Mouse (Mus musculus) brown adipose tissue, adult 24 weeks (tissue): Measurements from ENCODE around the gene Limch1. TPM values are rescaled to one million over a fixed set of nuclear protein-coding genes. Genes with fewer than 3 reads are reported as not detected.

Source experiments
- H3K27ac ChIP-seq: fragments of 200-500 bp; replicated peaks from 2 replicates; pipeline ENCODE4 v1.5.1; 2012; ENCODE audit warnings: low read depth, mild to moderate bottlenecking, low read length
- H3K4me1 ChIP-seq: fragments of 200-500 bp; 2 replicates; pipeline ENCODE4 v1.6.1; 2012; ENCODE audit warnings: low read length, mixed read lengths; ENCODE audit not compliant: control insufficient read depth, insufficient read depth, insufficient read length
- H3K4me3 ChIP-seq: fragments of 200-500 bp; 2 replicates; pipeline ENCODE4 v1.5.1; 2012; ENCODE audit warnings: low read depth, mild to moderate bottlenecking, low read length, moderate library complexity; ENCODE audit not compliant: insufficient read depth
- polyA plus RNA-seq: library from polyadenylated mRNA; stranded (reverse); fragments of >200 nt; gene quantifications from 2 replicates; pipeline ENCODE4 v1.2.4, GENCODE M21; 2012; ENCODE audit not compliant: missing spikeins, insufficient read depth, insufficient read length

The Limch1 gene
- 15.4 and 18.3 TPM in 2 replicates for polyA plus RNA-seq

DNA sequence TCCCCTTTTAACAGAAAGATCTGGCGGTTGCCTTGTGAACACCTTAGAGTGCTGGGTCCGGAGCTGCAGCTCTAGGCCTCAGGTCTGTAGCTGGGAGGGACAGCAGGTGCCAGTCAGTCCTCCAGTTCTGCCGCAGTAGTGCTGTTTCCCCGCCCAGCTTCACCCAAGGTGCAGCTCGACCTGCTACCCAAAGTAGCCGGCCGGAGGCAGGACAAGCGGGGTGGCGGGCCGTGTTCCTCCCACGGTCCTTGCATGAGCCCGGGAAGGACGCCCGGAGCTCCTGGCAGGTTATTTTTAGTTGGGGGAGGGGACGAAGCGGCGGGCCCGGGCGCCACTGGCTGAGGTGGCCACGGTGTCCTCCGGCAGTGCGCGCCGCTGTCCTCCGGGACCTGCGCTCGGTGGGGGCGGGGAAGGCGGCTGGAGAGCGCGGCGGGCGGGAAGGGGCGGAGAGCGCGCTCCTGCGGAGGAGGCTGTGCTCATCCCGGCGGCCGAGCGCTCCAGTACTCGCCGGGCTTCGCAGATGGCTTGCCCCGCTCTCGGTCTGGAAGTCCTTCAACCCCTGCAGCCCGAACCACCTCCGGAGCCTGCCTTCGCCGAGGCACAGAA, at the start of gene Limch1:
Gene Limch1, plus strand, starts transcription at position 438 of the 606 bp plus-strand sequence.
- no peak within 1 kb of the TSS for H3K27ac ChIP-seq
- H3K4me3 ChIP-seq: peak within 1 kb of the TSS; percentile 64
- H3K4me1 ChIP-seq: peaks cover 6% of the 10 kb centered on the region

DNA sequence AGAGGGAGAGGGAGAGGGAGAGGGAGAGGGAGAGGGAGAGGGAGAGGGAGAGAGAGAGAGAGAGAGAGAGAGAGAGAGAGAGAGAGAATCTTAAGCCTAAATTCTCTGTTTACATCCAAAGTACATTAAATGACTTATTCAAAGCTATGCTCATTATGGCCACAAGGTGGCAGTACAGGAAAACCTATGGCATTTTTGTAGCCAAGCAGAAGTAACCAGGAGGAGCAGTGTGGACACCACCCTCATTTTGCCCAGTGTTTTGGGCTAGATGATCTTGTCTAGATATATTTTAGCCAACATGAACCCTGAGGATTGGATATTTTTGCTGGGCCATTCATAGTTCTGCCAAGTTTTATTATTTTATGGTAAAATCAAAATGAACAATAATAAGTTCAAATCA, 48.5 kb upstream of the Limch1 start:
- H3K4me3 ChIP-seq: no peak overlapping the region
- no peak overlapping the region for H3K27ac ChIP-seq

DNA sequence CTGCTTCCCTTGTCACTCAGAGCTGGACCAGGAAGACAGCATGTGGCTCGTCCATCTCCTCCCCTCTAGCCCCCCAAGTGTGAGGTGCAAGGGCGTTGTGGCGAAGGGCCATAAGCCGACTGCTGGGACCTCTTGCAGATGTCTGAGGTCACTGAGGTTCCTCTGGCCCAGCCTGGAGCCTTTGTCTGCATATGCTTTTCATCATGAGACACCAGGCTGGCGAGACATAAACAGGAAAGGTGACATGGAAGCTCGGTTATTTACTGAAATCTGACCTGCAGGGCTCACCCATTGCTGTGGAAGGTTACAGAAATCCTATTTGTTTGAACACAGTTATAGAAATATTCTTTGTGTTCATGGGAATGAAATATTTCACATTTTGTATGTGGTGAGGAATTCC, 45.7 kb upstream of the Limch1 start:
- Histone ChIP-seq H3K4me3 (no peak overlapping the region), H3K4me1 (no peaks in the 10 kb centered on the region), H3K27ac (no peak overlapping the region)

More for the DNA sequence above, 48.5 kb upstream of the Limch1 start:
- H3K4me1 ChIP-seq: no peaks in the 10 kb centered on the region

- H3K27ac ChIP-seq: no peak overlapping the region
- no peaks in the 10 kb centered on the region for H3K4me1 ChIP-seq
- no peak overlapping the region for H3K4me3 ChIP-seq
These were observed 43.7 kb upstream of the Limch1 start for GRCm38 (mm10) chr5:66701951-66702350.

DNA sequence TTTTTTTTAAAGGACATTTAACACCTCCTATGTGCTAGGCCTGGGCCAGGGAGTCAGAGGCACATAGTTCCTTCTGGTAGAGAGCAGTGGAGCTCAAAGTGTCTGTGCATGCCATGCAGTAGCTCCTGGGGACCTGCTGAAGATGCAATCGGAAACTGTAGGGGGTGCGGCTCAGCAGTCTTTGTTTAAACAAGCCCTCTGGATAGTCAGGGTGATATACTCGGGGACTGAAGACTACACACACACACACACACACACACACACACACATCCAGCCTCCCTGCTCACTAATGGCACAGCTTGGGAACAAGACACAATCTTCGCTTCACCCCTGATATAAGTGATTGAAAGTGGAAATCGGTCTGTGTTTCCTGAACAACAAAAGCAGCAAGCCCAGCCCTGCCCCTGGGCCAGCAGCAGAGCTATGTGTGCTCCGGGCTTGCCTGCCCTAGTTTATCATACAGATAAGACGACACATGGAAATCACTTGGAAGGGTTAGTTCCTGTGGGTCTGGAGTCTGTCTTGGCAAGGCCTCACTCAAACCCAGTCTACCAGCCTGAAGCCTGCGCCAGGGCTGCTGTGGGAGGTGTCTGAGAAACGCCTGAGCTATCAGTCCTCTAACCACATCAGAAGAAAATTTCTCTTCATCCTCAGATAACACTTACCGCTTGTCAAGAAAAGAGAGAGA, 42.2 kb upstream of the Limch1 start:
- Histone ChIP-seq H3K4me3 (no peak overlapping the region), H3K27ac (no peak overlapping the region), H3K4me1 (no peaks in the 10 kb centered on the region)

DNA sequence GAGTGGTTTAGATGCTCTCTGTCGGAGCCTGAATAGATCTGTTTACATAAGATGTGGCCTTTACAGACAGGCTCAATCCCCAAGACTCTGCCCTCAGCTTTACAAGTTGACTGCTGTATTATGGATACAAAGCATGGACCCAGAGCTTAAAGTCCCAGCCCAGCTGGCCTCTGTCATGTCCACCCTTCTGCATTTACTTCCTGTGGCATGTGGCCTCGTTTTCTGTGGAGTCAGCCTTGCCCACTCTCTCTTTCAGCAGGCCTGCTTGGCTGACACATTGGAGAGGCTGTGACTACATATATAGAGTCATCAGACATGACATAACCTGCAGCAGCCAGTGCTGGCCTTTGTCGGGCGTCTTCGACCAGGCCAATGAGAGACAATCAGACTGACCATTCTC, 37.8 kb upstream of the Limch1 start:
- no peaks in the 10 kb centered on the region for H3K4me1 ChIP-seq
- no peak overlapping the region for H3K4me3 ChIP-seq
- H3K27ac ChIP-seq: no peak overlapping the region

- Histone ChIP-seq H3K27ac (no peak overlapping the region), H3K4me1 (peaks cover 4% of the 10 kb centered on the region; the same call in 1 of the 2 replicates), H3K4me3 (no peak overlapping the region)
These were observed 35.1 kb upstream of the Limch1 start for GRCm38 (mm10) chr5:66710445-66711019.

DNA sequence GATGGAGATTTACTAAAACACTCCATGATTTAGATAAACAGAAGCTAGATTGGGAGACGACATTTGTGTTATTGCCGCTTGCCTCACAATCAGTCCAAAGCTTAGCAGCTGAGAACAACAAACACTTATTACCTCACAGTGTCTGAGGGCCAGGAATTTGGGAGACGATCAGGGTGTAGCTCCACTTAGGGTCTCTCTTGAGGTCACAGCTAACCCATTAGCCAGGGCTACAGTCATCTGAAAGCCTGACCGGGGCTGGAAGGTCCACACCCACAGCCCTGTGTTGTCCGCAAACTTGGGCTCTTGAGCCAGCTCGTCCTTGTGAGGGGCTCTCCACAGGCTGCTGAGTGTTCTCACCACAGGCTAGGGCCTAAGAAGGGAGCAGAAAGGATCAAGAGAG, 32.8 kb upstream of the Limch1 start:
- H3K27ac ChIP-seq: no peak overlapping the region
- H3K4me1 ChIP-seq: peaks cover 7% of the 10 kb centered on the region; the same call in 1 of the 2 replicates
- no peak overlapping the region for H3K4me3 ChIP-seq

- Histone ChIP-seq H3K4me1 (peaks cover 7% of the 10 kb centered on the region; the same call in 1 of the 2 replicates), H3K4me3 (no peak overlapping the region), H3K27ac (no peak overlapping the region)
These were observed 30.1 kb upstream of the Limch1 start for GRCm38 (mm10) chr5:66715498-66715931.

DNA sequence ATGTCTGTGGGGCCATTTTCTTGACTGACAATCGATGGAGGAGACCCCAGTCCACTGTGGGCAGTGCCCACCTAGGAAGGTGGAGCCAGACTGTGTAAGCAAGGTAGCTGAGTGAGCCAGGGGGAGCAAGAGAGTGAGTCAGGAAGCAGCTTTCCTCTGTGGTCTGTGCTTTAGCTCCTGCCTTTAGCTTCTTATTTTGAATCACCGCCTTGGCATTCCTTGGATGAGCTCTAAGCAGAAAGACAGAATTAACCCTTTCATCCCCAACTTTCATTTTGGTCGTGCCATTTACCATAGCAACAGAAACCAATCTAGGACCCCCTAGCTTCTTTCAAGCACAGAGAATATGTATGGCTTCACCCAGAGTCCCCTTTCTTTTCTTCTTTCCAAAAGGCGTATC, 27.7 kb upstream of the Limch1 start:
- Histone ChIP-seq H3K27ac (no peak overlapping the region), H3K4me1 (peaks cover 11% of the 10 kb centered on the region; the same call in 1 of the 2 replicates), H3K4me3 (no peak overlapping the region)

DNA sequence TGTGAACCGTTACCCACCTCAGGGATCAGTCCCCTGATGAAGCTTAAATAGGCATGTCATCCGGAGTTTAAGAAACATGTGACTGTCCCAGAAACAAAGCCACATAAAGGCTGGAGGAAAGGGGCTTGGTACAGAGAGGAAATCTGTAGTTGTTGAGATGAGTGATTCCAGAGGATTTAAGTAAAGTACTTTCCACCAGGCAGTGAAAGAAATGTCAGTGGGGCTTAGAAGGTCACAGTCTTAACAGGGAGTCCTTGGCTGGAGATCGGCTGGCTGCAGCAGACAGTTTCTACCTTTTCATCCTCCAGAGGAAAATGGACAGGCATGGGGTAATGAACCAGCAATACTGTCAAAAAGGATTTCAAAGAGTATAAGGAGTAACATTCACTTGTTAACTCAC, 27.2 kb upstream of the Limch1 start:
- H3K4me3 ChIP-seq: no peak overlapping the region
- H3K27ac ChIP-seq: no peak overlapping the region
- H3K4me1 ChIP-seq: peaks cover 16% of the 10 kb centered on the region

DNA sequence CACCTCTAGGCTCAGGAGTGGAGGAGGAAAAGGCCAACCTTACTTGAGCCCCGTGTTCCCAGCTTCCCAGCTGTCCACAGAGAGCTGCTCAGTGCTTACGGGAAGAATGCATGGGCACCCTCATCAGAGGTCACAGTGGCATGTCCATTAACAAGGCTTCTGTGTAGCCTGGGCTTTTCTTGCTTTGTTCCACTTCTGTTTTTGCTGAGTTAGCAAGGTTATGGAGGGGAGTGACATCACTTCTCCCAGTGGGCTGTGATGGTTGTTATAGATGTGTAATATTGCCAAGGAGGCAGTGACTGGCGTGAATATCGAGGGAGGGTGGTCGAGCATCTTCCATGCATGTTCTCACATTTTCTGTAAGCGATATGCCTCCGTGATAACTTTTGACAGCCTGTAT, 26.7 kb upstream of the Limch1 start:
- peaks cover 20% of the 10 kb centered on the region for H3K4me1 ChIP-seq
- H3K27ac ChIP-seq: no peak overlapping the region
- H3K4me3 ChIP-seq: no peak overlapping the region

DNA sequence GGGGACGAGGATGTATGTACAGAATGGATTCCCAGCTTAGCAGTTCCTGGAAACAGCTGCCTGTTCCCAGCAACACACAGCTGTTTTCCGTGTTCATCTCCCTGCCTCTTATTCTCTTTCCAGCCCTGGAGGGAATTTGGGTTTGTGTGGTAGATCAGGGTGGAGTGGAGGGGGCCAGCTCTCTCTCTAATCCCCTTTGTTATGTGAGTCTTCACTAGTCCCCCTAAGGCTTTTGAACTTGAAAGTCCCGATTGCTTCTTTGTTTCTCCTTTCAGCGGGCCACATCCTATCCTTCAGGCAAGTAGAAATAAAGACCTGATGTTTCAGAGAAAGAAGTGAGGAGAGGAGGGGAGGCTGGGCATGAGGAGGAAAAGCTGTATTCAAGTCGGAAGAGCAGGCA, 24.7 kb upstream of the Limch1 start:
- H3K4me3 ChIP-seq: no peak overlapping the region
- H3K4me1 ChIP-seq: peaks cover 15% of the 10 kb centered on the region
- no peak overlapping the region for H3K27ac ChIP-seq

DNA sequence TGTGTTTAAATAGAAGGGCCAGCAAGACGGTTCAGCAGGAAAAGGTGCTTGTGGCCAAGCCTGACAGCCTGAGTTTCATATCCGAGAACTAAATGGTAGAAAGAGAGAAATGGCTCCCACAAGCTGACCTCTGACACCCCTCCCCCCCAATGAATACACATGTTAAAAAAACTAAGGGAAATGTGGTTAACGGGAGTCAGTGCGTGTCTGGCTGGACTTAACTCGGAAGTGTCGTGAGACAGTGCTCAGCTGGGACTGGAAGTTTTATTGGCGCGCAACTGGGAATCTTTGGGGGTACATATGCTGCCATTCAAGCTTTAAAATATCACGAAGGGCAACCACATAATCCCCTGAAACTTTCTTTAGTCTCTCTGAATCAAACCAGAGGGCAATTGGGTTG, 23.0 kb upstream of the Limch1 start:
- Histone ChIP-seq H3K4me3 (no peak overlapping the region; the same call in 1 of the 2 replicates), H3K27ac (no peak overlapping the region), H3K4me1 (peaks cover 13% of the 10 kb centered on the region)

DNA sequence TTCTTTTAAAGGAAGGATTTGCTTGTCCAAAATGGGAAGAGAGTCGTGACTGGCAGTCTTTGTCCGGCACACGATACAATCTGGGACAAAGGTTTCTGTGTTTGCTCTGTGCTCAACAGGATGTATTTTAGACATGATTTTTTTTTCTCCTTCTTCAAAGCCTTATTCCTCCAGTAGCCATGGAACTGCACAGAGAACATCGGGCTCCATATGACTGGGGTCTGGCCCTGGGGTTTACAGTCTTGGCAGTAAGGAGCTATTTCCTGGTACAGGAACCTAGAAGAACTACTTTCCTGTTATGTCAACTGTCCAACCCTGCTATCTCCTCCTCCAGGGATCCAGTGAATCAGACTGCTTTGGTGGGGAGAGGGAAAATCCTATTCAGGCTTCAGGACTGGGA, 22.6 kb upstream of the Limch1 start:
- no peak overlapping the region for H3K27ac ChIP-seq
- H3K4me3 ChIP-seq: no peak overlapping the region; the same call in 1 of the 2 replicates
- peaks cover 13% of the 10 kb centered on the region for H3K4me1 ChIP-seq

DNA sequence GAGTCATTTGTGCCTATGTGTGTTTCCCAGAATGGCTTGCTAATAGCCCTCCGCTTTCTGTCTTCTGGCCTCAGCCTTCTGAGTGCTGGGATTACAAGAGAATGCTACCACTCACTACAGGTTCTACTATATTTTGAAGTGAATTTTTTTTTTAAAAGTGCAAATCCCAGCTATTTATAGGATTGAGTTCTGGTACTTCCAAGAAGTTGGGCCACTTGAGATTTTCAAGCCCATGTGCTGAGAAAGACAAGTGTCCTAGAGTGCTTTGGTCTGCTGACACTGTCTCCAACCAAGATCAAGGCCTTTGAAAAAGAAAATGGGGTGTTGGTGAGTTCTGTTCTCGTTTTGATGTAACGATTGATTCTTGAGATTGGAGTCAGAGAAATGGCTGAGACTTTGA, 22.0 kb upstream of the Limch1 start:
- Histone ChIP-seq H3K4me1 (peaks cover 13% of the 10 kb centered on the region), H3K27ac (no peak overlapping the region), H3K4me3 (no peak overlapping the region)
